ENCODE assay signal across 18 mouse cellular contexts in genomic region chr2:115725503-115725902, GRCm38 (mm10).
DNase-seq lines count a peak whose midpoint lies in the region; ATAC-seq and TF ChIP-seq lines count a peak whose summit lies in the region.
"Had no signal": no experiment of that assay in that cellular context is flagged by ENCODE, and none has a peak within 500 bp of the region (broad histone marks: within the 10 kb centered on the region; RNA-seq: fewer than 3 reads in every experiment).

No protein-coding gene starts in this region.

- H3K4me2 ChIP-seq in embryonic facial prominence, embryonic 14.5 days (ENCODE audit: low read depth, low read length), result no peak overlapping the region
- H3K4me2 ChIP-seq in forebrain, postnatal 0 days (ENCODE audit: low read depth), result no peak overlapping the region
- H3K4me2 ChIP-seq: neural tube, embryonic 12.5 days had no signal

- peak; percentile 24 for DNase-seq in embryonic facial prominence, embryonic 14.5 days (ENCODE audit: low spot score)
- DNase-seq in embryonic facial prominence, embryonic 10.5 days (ENCODE audit: low spot score), result no peak
- DNase-seq in left cerebral cortex, adult 11 months (ENCODE audit: low spot score), result peak; percentile 7
- DNase-seq in left cerebral cortex, postnatal 14 days (ENCODE audit: low spot score in 2 of 2), result no peak
- peak; percentile 97 for DNase-seq in brain, embryonic 14.5 days (ENCODE audit: low read depth)
- peak; percentile 64 for DNase-seq in forebrain, postnatal 0 days
- no peak for DNase-seq in right cerebral cortex, postnatal 10 days (ENCODE audit: low spot score in 2 of 2)
- DNase-seq: adrenal gland, postnatal 14 days; cerebellum, adult 11-12 months; cerebellum, postnatal 14 days; left cerebral cortex, postnatal 4 days; liver; thymus, postnatal 14 days had no signal

- H3K9ac ChIP-seq in embryonic facial prominence, embryonic 14.5 days (ENCODE audit: low read depth, low read length), result no peak overlapping the region
- H3K9ac ChIP-seq in forebrain, postnatal 0 days, result no peak overlapping the region
- H3K9ac ChIP-seq: neural tube, embryonic 12.5 days had no signal

- 68% methylated on average over 6 of the region's 6 CpGs for WGBS in embryonic facial prominence, embryonic 14.5 days
- WGBS in embryonic facial prominence, embryonic 10.5 days, result 74% methylated on average over 6 of the region's 6 CpGs
- WGBS in forebrain, postnatal 0 days, result 14% methylated on average over 6 of the region's 6 CpGs

- H3K36me3 ChIP-seq in embryonic facial prominence, embryonic 14.5 days (ENCODE audit: control insufficient read depth, insufficient read depth, low read length), result 0 out of 2 replicates have a peak, but pooled peaks cover 3% of the 10 kb centered on the region
- H3K36me3 ChIP-seq in embryonic facial prominence, embryonic 10.5 days (replicated peaks), result peaks cover 11% of the 10 kb centered on the region
- no peaks in the 10 kb centered on the region for H3K36me3 ChIP-seq in forebrain, postnatal 0 days (ENCODE audit: insufficient read depth)

- H3K4me1 ChIP-seq in embryonic facial prominence, embryonic 14.5 days (ENCODE audit: control insufficient read depth, insufficient read depth, low read length), result no peaks in the 10 kb centered on the region
- H3K4me1 ChIP-seq in embryonic facial prominence, embryonic 10.5 days, result peaks cover 26% of the 10 kb centered on the region
- H3K4me1 ChIP-seq in forebrain, postnatal 0 days (ENCODE audit: insufficient read depth), result peaks cover 8% of the 10 kb centered on the region; the same call in 1 of the 2 replicates

- H3K9me3 ChIP-seq in embryonic facial prominence, embryonic 14.5 days (ENCODE audit: control insufficient read depth, low read length), result 0 out of 2 replicates have a peak, but pooled peaks cover 5% of the 10 kb centered on the region
- H3K9me3 ChIP-seq in embryonic facial prominence, embryonic 10.5 days, result peaks cover 7% of the 10 kb centered on the region; the same call in 1 of the 2 replicates
- H3K9me3 ChIP-seq in forebrain, postnatal 0 days (ENCODE audit: low read length), result no peaks in the 10 kb centered on the region

- no peaks in the 10 kb centered on the region; the same call in 1 of the 2 replicates for H3K27me3 ChIP-seq in embryonic facial prominence, embryonic 14.5 days (replicated peaks; ENCODE audit: control insufficient read depth, insufficient read depth, low read length)
- H3K27me3 ChIP-seq in embryonic facial prominence, embryonic 10.5 days (replicated peaks; ENCODE audit: low read depth, poor library complexity, severe bottlenecking), result peaks cover 61% of the 10 kb centered on the region
- no peaks in the 10 kb centered on the region for H3K27me3 ChIP-seq in forebrain, postnatal 0 days (ENCODE audit: insufficient read depth, low read length)
- H3K27me3 ChIP-seq: neural tube, embryonic 12.5 days had no signal

- no peak overlapping the region for H3K4me3 ChIP-seq in embryonic facial prominence, embryonic 14.5 days (ENCODE audit: low read depth, low read length)
- no peak overlapping the region for H3K4me3 ChIP-seq in embryonic facial prominence, embryonic 10.5 days
- no peak overlapping the region for H3K4me3 ChIP-seq in forebrain, postnatal 0 days (ENCODE audit: low read depth, low read length)
- H3K4me3 ChIP-seq: neural tube, embryonic 12.5 days had no signal

- TF ChIP-seq POLR2A in brain, embryonic 14.5 days (IDR thresholded peaks at IDR 0.05; ENCODE audit: borderline replicate concordance, extremely low read depth, insufficient read depth, insufficient read length, poor library complexity, severe bottlenecking), result no peak

- intact Hi-C loops in left cerebral cortex, postnatal 14 days (cut with DNase I), result no loop called here

- H3K27ac ChIP-seq in embryonic facial prominence, embryonic 14.5 days (replicated peaks; ENCODE audit: low read depth, low read length), result no peak overlapping the region
- no peak overlapping the region for H3K27ac ChIP-seq in embryonic facial prominence, embryonic 10.5 days (replicated peaks)
- H3K27ac ChIP-seq in forebrain, postnatal 0 days (ENCODE audit: low read depth, low read length), result peak overlapping the region; percentile 60; the same call in 1 of the 2 replicates
- H3K27ac ChIP-seq: kidney, postnatal 0 days; neural tube, embryonic 12.5 days had no signal

- no peak for TF ChIP-seq CTCF in brain, embryonic 14.5 days (IDR thresholded peaks at IDR 0.05; ENCODE audit: borderline replicate concordance, extremely low read depth, insufficient read depth, insufficient read length)
- TF ChIP-seq CTCF in forebrain, postnatal 0 days (IDR thresholded peaks at IDR 0.05; ENCODE audit: low read depth), result no peak

- ATAC-seq in embryonic facial prominence, embryonic 14.5 days (ENCODE audit: low read depth), result no peak
- ATAC-seq in forebrain, postnatal 0 days, result peak; percentile 89
- ATAC-seq in megakaryocyte progenitor cell, adult 5-6 weeks (replicated peaks; ENCODE audit: poor library complexity), result no peak
- ATAC-seq: intestine, postnatal 0 days; lung, postnatal 0 days had no signal

Comparison
In these comparisons a context has a peak if more than half of its experiments do, and no peak if none do; other contexts are left out.
1. DNase-seq: peak in embryonic facial prominence, embryonic 14.5 days (single experiment), left cerebral cortex, adult 11 months (single experiment), brain, embryonic 14.5 days (single experiment) and forebrain, postnatal 0 days (single experiment); none in embryonic facial prominence, embryonic 10.5 days (single experiment), left cerebral cortex, postnatal 14 days (0 of 2) and right cerebral cortex, postnatal 10 days (0 of 2).